Mouse (Mus musculus): ENCODE data around the gene Nrp2.

Gene Nrp2

GRCm38 (mm10) chr1:62820170-62820569 lies 117.1 kb downstream of the Nrp2 start:
- DNase-seq (ENCODE audit: low spot score in 2 of 2): no peak

DNA sequence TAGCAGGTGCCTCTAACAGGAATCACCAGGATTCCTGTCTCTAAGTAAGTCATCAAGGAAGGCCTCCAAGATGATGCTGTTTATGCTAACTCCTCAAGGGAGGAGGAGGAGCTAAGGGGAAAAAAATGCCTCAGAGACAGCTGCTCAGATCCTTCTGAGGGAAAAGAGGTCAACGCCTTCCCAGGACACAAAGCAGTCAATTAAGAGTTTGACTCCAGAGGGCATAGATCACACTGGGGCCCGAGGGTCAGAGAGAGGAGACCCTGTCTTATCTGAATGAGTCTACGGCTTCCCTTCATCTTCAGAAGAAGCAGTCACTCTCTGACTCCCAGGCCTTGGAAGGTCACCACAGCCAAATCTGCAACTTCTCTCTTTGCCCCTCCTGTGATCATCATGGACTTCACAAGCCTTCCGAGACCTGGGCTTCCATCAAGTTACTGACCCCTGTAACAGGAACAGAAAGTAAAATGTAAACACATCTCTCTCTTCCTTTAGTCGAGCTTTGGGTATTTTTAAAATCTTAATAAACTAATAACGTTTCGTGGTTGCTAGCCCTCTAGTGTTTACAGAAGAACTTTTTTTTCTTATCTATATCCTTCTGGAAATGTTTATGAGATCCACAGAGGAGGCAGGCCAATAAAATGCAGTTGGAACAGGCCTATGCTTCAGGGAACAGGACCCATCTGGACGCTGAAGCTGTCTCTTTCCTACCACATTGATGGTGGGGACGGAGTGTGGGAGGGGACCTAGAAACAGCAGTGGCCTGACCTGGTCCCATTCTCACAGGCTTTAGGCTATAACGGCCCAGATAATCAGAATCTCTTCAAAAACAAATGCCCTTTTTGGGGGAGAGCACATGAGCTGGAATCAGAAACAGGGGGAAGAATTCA lies 118.7 kb downstream of the Nrp2 start:
- DNase-seq (ENCODE audit: low spot score in 2 of 2): no peak

DNA sequence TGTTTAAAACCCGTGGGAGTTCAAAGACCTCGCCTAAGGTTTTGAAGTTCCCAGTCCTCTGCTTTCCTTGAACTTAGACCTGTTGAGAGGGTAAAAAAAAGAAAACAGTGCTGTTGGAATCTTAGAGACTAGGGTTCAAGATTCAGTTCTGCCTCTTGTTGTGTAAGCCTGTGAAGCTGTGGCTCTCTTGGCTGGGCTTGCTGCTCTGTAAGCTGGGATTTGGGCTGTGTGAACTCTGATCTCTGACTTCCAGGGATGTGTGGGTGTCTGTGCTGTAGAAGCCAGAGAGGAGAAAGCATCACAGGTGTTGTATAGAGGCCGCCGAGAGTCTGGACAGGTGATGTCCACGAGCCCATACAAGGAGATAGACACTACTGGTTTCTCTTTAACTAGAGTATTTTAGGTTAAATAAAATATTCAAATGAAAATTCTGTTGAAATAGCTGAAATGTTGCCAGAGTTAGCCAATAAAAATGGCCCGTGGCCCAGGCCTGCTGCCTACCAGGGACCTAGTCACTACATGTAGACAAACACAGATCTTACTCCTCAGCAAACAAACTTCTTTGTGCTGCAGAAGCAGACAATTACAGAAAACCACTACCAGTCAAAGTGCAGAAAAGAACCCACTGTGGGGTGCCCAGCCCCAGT lies 120.6 kb downstream of the Nrp2 start:
- no peak for DNase-seq (ENCODE audit: low spot score in 2 of 2)

- DNase-seq (ENCODE audit: low spot score in 2 of 2): no peak
Observed at GRCm38 (mm10) chr1:62825822-62826765, 123.0 kb downstream of the Nrp2 start.

DNA sequence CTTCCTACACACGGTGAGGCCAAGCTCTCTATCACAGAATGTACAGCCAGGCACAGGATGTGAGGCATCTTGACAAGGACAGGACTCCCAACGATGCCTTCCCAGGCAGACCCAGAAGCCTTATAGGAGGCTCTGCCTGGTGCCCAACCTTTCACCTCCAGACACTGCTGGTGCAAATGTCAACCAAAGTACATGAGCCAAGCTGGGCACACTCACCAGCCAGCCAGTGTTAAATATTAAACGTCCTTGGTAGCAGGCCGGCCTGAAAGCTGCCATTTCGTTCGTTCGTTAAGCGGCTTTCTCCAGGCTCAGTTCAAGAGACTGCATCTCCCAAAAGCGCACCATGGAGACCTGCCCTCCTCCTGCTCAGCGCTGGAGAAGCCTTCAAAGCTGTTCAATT lies 124.2 kb downstream of the Nrp2 start:
- DNase-seq (ENCODE audit: low spot score in 2 of 2): no peak

DNA sequence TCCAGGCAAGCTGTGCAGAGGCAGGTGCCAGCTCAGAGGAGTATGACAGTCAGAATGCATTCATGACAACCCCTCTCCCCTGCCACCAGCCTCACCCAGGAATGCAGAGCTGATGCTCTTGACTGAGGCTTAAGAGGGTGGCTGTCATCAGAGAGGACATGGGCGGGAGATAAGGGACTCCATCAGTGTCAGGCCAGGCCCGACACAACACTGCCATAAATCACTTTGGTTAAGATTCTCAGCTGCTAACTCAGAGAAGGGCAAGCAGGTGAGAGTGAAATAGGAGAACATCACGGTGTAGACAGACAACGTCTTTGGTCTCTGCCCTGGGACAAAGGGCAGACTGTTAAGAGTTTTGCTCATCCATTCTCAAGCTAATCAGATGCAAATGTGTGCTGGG lies 125.1 kb downstream of the Nrp2 start:
- no peak for DNase-seq (ENCODE audit: low spot score in 2 of 2)

GRCm38 (mm10) chr1:62829690-62830417 lies 126.8 kb downstream of the Nrp2 start:
- no peak for DNase-seq (ENCODE audit: low spot score in 2 of 2)

DNA sequence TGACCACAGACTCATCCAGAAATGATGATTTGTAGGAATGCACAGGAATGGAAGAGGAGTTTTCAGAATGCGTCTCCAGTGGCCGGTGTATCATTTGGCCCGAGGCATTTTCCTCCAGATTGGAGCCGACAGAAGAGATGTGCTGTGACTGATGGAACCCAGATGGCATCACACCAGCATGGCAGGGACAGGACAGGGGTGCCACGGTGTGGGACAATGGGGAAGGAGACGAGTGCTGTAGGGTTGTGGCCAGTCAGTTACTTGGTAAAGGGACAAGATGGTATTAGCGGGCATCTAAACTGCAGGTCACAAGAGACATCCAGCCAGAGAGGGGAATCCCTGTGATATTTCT lies 127.3 kb downstream of the Nrp2 start:
- no peak for DNase-seq (ENCODE audit: low spot score in 2 of 2)

- DNase-seq (ENCODE audit: low spot score in 2 of 2): no peak
Observed at GRCm38 (mm10) chr1:62831725-62832455, 128.8 kb downstream of the Nrp2 start.

DNA sequence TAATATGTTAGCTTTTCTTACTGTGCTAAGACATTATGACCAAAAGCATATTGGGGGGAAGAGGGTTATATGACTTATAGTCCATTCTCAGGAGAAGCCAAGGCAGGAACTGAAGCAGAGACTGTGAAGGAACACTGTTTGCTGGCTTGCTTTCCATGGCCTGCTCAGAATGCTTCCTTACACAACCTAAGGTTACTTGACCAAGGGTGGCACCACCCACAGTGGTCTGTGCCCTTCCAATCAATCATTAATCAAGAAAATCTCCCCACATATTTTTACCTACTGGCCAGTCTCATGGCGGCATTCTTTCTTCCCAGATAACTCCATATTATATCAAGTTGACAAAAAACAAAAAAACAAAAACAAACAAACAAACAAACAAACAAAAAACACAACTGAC lies 130.3 kb downstream of the Nrp2 start:
- DNase-seq (ENCODE audit: low spot score in 2 of 2): no peak

- DNase-seq (ENCODE audit: low spot score in 2 of 2): no peak
Observed at GRCm38 (mm10) chr1:62834443-62835185, 131.5 kb downstream of the Nrp2 start.

- no peak for DNase-seq (ENCODE audit: low spot score in 2 of 2)
Observed at GRCm38 (mm10) chr1:62838083-62838482, 135.0 kb downstream of the Nrp2 start.

- no peak for DNase-seq (ENCODE audit: low spot score in 2 of 2)
Observed at GRCm38 (mm10) chr1:62838631-62839030, 135.5 kb downstream of the Nrp2 start.

DNA sequence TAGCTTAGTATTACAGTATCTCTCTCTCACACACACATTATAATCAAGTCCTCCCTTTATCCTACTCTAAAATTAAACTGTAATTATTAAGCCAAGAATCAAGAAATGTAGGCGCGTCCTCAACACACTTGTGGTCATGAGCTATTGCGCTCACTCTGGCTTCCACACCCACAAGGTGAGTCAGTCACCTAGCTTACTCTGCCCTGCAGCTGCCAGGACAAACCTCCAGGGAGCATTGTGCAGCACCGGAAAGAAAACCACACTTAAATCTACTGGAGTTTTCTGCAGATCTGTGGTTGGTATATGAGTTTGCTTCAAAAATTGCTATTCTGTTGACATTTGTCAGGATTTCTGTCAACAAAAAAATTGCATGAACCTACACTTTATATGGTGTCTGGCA lies 140.1 kb downstream of the Nrp2 start:
- no peak for DNase-seq (ENCODE audit: low spot score in 2 of 2)

DNA sequence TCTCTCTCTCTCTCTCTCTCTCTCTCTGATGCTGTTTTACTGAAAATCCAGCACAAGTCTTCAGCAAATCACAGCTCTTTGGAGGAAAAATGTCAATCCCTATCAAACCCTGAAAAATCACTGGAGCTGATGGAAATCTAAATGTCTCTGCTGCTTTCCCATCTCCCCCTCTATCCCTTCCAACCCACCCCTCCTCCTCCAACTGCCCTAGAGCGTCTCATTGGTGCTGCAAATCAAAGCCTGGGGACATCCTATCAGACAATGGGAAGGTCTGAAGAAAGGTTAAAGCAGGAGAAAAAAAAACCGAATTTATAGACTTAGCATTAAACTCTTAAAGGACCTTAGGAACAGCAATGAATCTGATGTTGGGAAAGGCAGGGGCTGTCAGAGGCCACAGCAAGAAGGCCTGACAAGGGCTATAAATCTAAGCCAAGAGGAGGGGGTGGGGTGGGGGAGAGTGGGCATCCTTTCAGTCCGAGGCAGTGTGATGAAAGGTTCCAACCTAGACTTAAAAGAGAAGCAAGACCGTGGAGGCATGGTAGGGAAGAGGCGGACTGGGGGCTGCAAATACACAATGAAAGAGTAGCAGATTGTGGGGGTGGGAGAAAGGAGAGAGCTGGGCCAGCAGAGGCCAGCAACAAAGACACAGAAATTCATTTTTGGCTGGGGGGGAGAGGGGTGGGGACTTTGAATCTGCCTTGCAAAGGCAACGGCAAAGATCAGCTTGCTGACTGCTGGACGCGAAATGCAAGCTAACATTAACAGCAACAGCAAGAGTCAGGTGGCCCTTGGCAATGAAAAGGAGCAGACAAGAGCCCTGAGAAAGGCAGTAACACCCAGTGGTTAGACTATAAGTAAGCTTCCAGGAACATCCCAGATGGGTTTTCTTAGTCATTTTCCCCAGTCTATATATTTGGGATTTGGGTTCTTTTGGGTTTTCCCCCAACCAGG lies 148.2 kb downstream of the Nrp2 start:
- DNase-seq (ENCODE audit: low spot score in 2 of 2): no peak

GRCm38 (mm10) chr1:62853362-62853761 lies 150.3 kb downstream of the Nrp2 start:
- no peak for DNase-seq (ENCODE audit: low spot score in 2 of 2)

- DNase-seq (ENCODE audit: low spot score in 2 of 2): no peak
Observed at GRCm38 (mm10) chr1:62853996-62854395, 150.9 kb downstream of the Nrp2 start.

- DNase-seq (ENCODE audit: low spot score in 2 of 2): no peak
Observed at GRCm38 (mm10) chr1:62859098-62859497, 156.0 kb downstream of the Nrp2 start.

Data from right cerebral cortex, adult 2 months (tissue).